In genomic region chr11:87263946-87264345, GRCm38 (mm10) we compare ENCODE assay signal across 17 mouse cellular contexts.
DNase-seq lines count a peak whose midpoint lies in the region; ATAC-seq lines count a peak whose summit lies in the region.
"Had no signal": no experiment of that assay in that cellular context is flagged by ENCODE, and none has a peak within 500 bp of the region (broad histone marks: within the 10 kb centered on the region; RNA-seq: fewer than 3 reads in every experiment).

No protein-coding gene starts in this region.

- H3K27ac ChIP-seq in kidney, embryonic 15.5 days = no peak overlapping the region
- no peak overlapping the region for H3K27ac ChIP-seq in hindbrain, embryonic 11.5 days (ENCODE audit: low read depth, low read length)
- H3K27ac ChIP-seq in midbrain, embryonic 16.5 days (ENCODE audit: low read length) = no peak overlapping the region
- H3K27ac ChIP-seq: left cerebral cortex, adult 2 months; lung, embryonic 15.5 days; midbrain, embryonic 12.5 days had no signal

- H3K36me3 ChIP-seq in kidney, embryonic 15.5 days = no peaks in the 10 kb centered on the region
- no peaks in the 10 kb centered on the region for H3K36me3 ChIP-seq in hindbrain, embryonic 11.5 days (ENCODE audit: control insufficient read depth, insufficient read depth, low read length)
- no peaks in the 10 kb centered on the region for H3K36me3 ChIP-seq in midbrain, embryonic 16.5 days (ENCODE audit: control insufficient read depth, insufficient read depth, low read length)
- H3K36me3 ChIP-seq: lung, embryonic 15.5 days; midbrain, embryonic 12.5 days had no signal

- 13% methylated on average over 7 of the region's 7 CpGs for WGBS in kidney, embryonic 15.5 days
- 19% methylated on average over 7 of the region's 7 CpGs for WGBS in hindbrain, embryonic 11.5 days
- 20% methylated on average over 7 of the region's 7 CpGs for WGBS in midbrain, embryonic 16.5 days

- no peak overlapping the region for H3K4me3 ChIP-seq in kidney, embryonic 15.5 days (replicated peaks)
- H3K4me3 ChIP-seq in hindbrain, embryonic 11.5 days (ENCODE audit: low read depth, low read length) = no peak overlapping the region
- H3K4me3 ChIP-seq in midbrain, embryonic 16.5 days (ENCODE audit: low read depth, low read length) = no peak overlapping the region
- H3K4me3 ChIP-seq: left cerebral cortex, adult 2 months; lung, embryonic 15.5 days; midbrain, embryonic 12.5 days had no signal

- ATAC-seq in kidney, embryonic 15.5 days (replicated peaks; ENCODE audit: low FRiP score) = no peak
- no peak for ATAC-seq in hindbrain, embryonic 11.5 days (ENCODE audit: low FRiP score)
- no peak for ATAC-seq in midbrain, embryonic 16.5 days

- H3K27me3 ChIP-seq in kidney, embryonic 15.5 days = no peaks in the 10 kb centered on the region
- no peaks in the 10 kb centered on the region for H3K27me3 ChIP-seq in hindbrain, embryonic 11.5 days (ENCODE audit: control insufficient read depth, insufficient read depth, low read length)
- no peaks in the 10 kb centered on the region for H3K27me3 ChIP-seq in midbrain, embryonic 16.5 days (ENCODE audit: control insufficient read depth, insufficient read depth, low read depth, low read length)
- H3K27me3 ChIP-seq: lung, embryonic 15.5 days; midbrain, embryonic 12.5 days had no signal

- no peak overlapping the region for H3K9ac ChIP-seq in kidney, embryonic 15.5 days
- H3K9ac ChIP-seq in hindbrain, embryonic 11.5 days (ENCODE audit: low read depth, low read length) = no peak overlapping the region
- no peak overlapping the region for H3K9ac ChIP-seq in midbrain, embryonic 16.5 days (ENCODE audit: low read depth, low read length)
- H3K9ac ChIP-seq: lung, embryonic 15.5 days; midbrain, embryonic 12.5 days had no signal

- 0 out of 2 replicates have a peak overlapping the region, but pooled peaks have one; percentile 7 for H3K4me2 ChIP-seq in kidney, embryonic 15.5 days
- no peak overlapping the region for H3K4me2 ChIP-seq in hindbrain, embryonic 11.5 days (replicated peaks; ENCODE audit: low read depth, low read length)
- peak overlapping the region; percentile 12 for H3K4me2 ChIP-seq in midbrain, embryonic 16.5 days (ENCODE audit: low read length)
- H3K4me2 ChIP-seq: lung, embryonic 15.5 days; midbrain, embryonic 12.5 days had no signal

- no peak for DNase-seq in kidney, adult 18-20 months
- peak; percentile 59 for DNase-seq in embryo, embryonic 10 days (ENCODE audit: low spot score)
- DNase-seq in hindbrain, embryonic 11.5 days (ENCODE audit: low spot score) = peak; percentile 36
- DNase-seq in adrenal gland, postnatal 4 days (ENCODE audit: low spot score in 2 of 2) = no peak
- no peak for DNase-seq in right cerebral cortex, adult 2 months (ENCODE audit: low spot score in 2 of 2)
- no peak for DNase-seq in thymus, postnatal 10 days (ENCODE audit: low spot score in 2 of 2)
- DNase-seq: adrenal gland, postnatal 25 days; cerebellum, postnatal 36 days; heart, postnatal 36 days; kidney, adult 11 months; kidney, postnatal 36 days; thymus, postnatal 14 days had no signal

- H3K4me1 ChIP-seq in kidney, embryonic 15.5 days = 0 out of 2 replicates have a peak, but pooled peaks cover 5% of the 10 kb centered on the region
- H3K4me1 ChIP-seq in hindbrain, embryonic 11.5 days (replicated peaks; ENCODE audit: control insufficient read depth, insufficient read depth, low read length) = no peaks in the 10 kb centered on the region
- H3K4me1 ChIP-seq in midbrain, embryonic 16.5 days (ENCODE audit: control insufficient read depth, insufficient read depth, low read length) = peaks cover 7% of the 10 kb centered on the region; the same call in 1 of the 2 replicates
- H3K4me1 ChIP-seq: lung, embryonic 15.5 days had no signal

- no peaks in the 10 kb centered on the region for H3K9me3 ChIP-seq in kidney, embryonic 15.5 days (replicated peaks)
- H3K9me3 ChIP-seq in hindbrain, embryonic 11.5 days (ENCODE audit: control insufficient read depth, low read length) = no peaks in the 10 kb centered on the region
- no peaks in the 10 kb centered on the region for H3K9me3 ChIP-seq in midbrain, embryonic 16.5 days (replicated peaks; ENCODE audit: control insufficient read depth, low read length, poor library complexity, severe bottlenecking)
- H3K9me3 ChIP-seq: lung, embryonic 15.5 days; midbrain, embryonic 12.5 days had no signal

Comparison
In these comparisons a context has a peak if more than half of its experiments do, and no peak if none do; other contexts are left out.
1. DNase-seq: peak in embryo, embryonic 10 days (single experiment) and hindbrain, embryonic 11.5 days (single experiment); none in kidney, adult 18-20 months (single experiment), adrenal gland, postnatal 4 days (0 of 2), right cerebral cortex, adult 2 months (0 of 2) and thymus, postnatal 10 days (0 of 2).